ENCODE assay signal across 8 mouse cellular contexts in the genomic region with DNA sequence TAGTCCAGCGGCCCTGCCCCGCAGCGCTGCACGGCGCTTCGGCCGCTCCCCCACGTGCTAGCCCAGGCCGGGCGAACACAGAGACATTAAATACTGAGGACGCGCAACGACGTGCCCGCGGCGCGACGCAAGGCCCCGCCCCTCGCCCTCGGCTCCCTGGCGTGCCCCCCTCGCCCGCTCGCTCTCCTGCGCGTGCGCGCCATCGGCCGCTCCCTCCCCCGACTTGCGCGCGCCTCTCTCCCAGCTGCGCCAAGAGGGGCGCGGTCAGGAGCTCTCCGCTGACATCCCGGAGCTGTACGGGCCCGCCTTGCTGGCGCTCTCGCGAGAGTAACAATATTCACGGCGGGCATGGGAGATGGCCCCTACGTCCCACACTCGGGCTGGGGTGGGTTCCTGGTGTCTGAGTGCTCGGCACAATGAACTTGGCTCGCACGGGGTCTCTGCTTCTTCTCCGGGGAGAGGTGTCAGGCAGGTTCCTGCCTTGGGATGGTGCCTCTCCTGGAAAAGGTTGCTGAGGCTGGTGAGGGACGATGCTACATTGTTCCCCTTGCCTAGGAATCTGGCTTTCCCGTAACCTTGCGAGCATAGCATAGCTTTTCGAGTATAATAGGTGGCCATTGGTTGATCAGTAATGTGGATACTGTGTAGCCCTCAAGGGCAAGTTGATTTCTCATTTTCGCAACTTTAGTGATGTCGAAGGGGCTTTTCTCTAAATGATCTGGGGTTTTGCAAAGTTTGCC. TPM values are rescaled to one million over a fixed set of nuclear protein-coding genes. Genes with fewer than 3 reads are reported as not detected.
A peak's percentile ranks its signal among the peaks of the same experiment; 100 is the strongest.
DNase-seq lines count a peak whose midpoint lies in the region; ATAC-seq and TF ChIP-seq lines count a peak whose summit lies in the region.

A gene (minus strand): TSS at position 129 of the 740 bp plus-strand sequence.

- no peaks in the 10 kb centered on the region for H3K27me3 ChIP-seq in ES-Bruce4 (ENCODE audit: control insufficient read depth, insufficient read depth, low read length, poor library complexity, severe bottlenecking)
- no peaks in the 10 kb centered on the region for H3K27me3 ChIP-seq in forebrain, embryonic 14.5 days (replicated peaks; ENCODE audit: control insufficient read depth, insufficient read depth, low read length)
- no peaks in the 10 kb centered on the region for H3K27me3 ChIP-seq in neural tube, embryonic 15.5 days (replicated peaks)

- peak; percentile 81 for TF ChIP-seq POLR2A in ES-Bruce4 (IDR thresholded peaks at IDR 0.05; ENCODE audit: insufficient read depth, low read length)

- DNase-seq in forebrain, embryonic 14.5 days (ENCODE audit: low spot score) = peak; percentile 98
- DNase-seq in heart, postnatal 14 days = peak; percentile 99 to 100
- peak; percentile 97 for DNase-seq in layer of hippocampus, adult 11-12 months (ENCODE audit: low spot score)
- peak; percentile 96 to 97 for DNase-seq in lung, adult 18-20 months
- DNase-seq in thymus, adult 18-20 months = peak; percentile 92 to 94

- peak; percentile 93 for ATAC-seq in cerebellum, adult (ENCODE audit: insufficient number of reproducible peaks, low FRiP score, low TSS enrichment)
- ATAC-seq in forebrain, embryonic 14.5 days = peak; percentile 99
- peak; percentile 96 for ATAC-seq in neural tube, embryonic 15.5 days (ENCODE audit: low FRiP score)

- peak within 1 kb of the TSS; percentile 98 for H3K4me2 ChIP-seq in forebrain, embryonic 14.5 days (ENCODE audit: low read length)
- H3K4me2 ChIP-seq in neural tube, embryonic 15.5 days = peak within 1 kb of the TSS; percentile 99

- H3K9me3 ChIP-seq in ES-Bruce4 (replicated peaks; ENCODE audit: control insufficient read depth, insufficient read depth, low read length, poor library complexity, severe bottlenecking) = no peaks in the 10 kb centered on the region
- H3K9me3 ChIP-seq in forebrain, embryonic 14.5 days (replicated peaks; ENCODE audit: control insufficient read depth, low read length) = no peaks in the 10 kb centered on the region
- H3K9me3 ChIP-seq in neural tube, embryonic 15.5 days (replicated peaks) = no peaks in the 10 kb centered on the region

- peak within 1 kb of the TSS; percentile 77 for H3K9ac ChIP-seq in ES-Bruce4 (ENCODE audit: low read depth, poor library complexity, severe bottlenecking)
- H3K9ac ChIP-seq in forebrain, embryonic 14.5 days (ENCODE audit: low read length) = peak within 1 kb of the TSS; percentile 86
- peak within 1 kb of the TSS; percentile 80 for H3K9ac ChIP-seq in neural tube, embryonic 15.5 days (replicated peaks)

- peak within 1 kb of the TSS; percentile 74 for H3K27ac ChIP-seq in ES-Bruce4 (ENCODE audit: insufficient read depth, low read length)
- peak within 1 kb of the TSS; percentile 85 for H3K27ac ChIP-seq in forebrain, embryonic 14.5 days (ENCODE audit: low read depth, low read length)
- H3K27ac ChIP-seq in neural tube, embryonic 15.5 days (replicated peaks) = peak within 1 kb of the TSS; percentile 92

- intact Hi-C loops in heart, postnatal 14 days (cut with DNase I) = loop anchor here (2.0 to 5.0 kb wide), 2 partner anchors 38 to 93 kb away; a partner anchor contains a TSS

- TF ChIP-seq CTCF in ES-Bruce4 (IDR thresholded peaks at IDR 0.05; ENCODE audit: low read depth, low read length) = no peak

- H3K36me3 ChIP-seq in ES-Bruce4 (ENCODE audit: control insufficient read depth, insufficient read depth, low read length, poor library complexity, severe bottlenecking) = no peaks in the 10 kb centered on the region
- H3K36me3 ChIP-seq in forebrain, embryonic 14.5 days (ENCODE audit: control insufficient read depth, insufficient read depth, low read length) = no peaks in the 10 kb centered on the region
- no peaks in the 10 kb centered on the region for H3K36me3 ChIP-seq in neural tube, embryonic 15.5 days

- peaks cover 7% of the 10 kb centered on the region for H3K4me1 ChIP-seq in ES-Bruce4 (ENCODE audit: control insufficient read depth, insufficient read depth, low read length)
- peaks cover 9% of the 10 kb centered on the region for H3K4me1 ChIP-seq in forebrain, embryonic 14.5 days (ENCODE audit: control insufficient read depth, insufficient read depth, low read length)
- H3K4me1 ChIP-seq in neural tube, embryonic 15.5 days = peaks cover 27% of the 10 kb centered on the region

- peak within 1 kb of the TSS; percentile 92 for H3K4me3 ChIP-seq in ES-Bruce4 (ENCODE audit: low read depth, low read length)
- peak within 1 kb of the TSS; percentile 63 for H3K4me3 ChIP-seq in forebrain, embryonic 14.5 days (ENCODE audit: low read depth, low read length)
- peak within 1 kb of the TSS; percentile 89 for H3K4me3 ChIP-seq in neural tube, embryonic 15.5 days (replicated peaks)

- no peak for TF ChIP-seq EP300 in ES-Bruce4 (IDR thresholded peaks at IDR 0.05; ENCODE audit: insufficient read depth, low read depth, low read length)

- WGBS in forebrain, embryonic 14.5 days = 2% methylated on average over 57 of the region's 60 CpGs
- WGBS in neural tube, embryonic 15.5 days = 1% methylated on average over 60 of the region's 60 CpGs

RNA-seq across cellular contexts. Expression of the gene that starts here (rescaled TPM):
- polyA plus RNA-seq in ES-Bruce4 (2011; ENCODE audit: insufficient read depth, insufficient read length, low read depth, missing spikeins) = 48.2 and 51.4 TPM in 2 replicates
- polyA plus RNA-seq in forebrain, embryonic 14.5 days (2014; fragmentation: Nextera tagmentation; extraction: Ambion mirVana) = 18.7 and 27.7 TPM in 2 replicates
- total RNA-seq in heart, postnatal 14 days (2021) = 100 to 1,000 TPM; 114 TPM
- polyA plus RNA-seq in neural tube, embryonic 15.5 days (2015; fragmentation: Nextera tagmentation; extraction: Ambion mirVana) = 26.0 and 27.6 TPM in 2 replicates

Comparison
In these comparisons a context has a peak if more than half of its experiments do, and no peak if none do; other contexts are left out.
1. Peak in every context shown above with its lines: DNase-seq, ATAC-seq, H3K4me3 ChIP-seq and H3K27ac ChIP-seq.